Mouse (Mus musculus) bone marrow macrophage, adult 2 months (primary cell): ENCODE results near the gene Sez6l.

Source experiments
- CTCF ChIP-seq: IDR thresholded peaks from 2 replicates; pipeline ENCODE4 v1.5.1; 2012; ENCODE audit warnings: low read depth, mild to moderate bottlenecking, low read length, moderate library complexity
- POLR2A ChIP-seq: IDR thresholded peaks from 2 replicates; pipeline ENCODE4 v1.6.1; 2012; ENCODE audit warnings: mild to moderate bottlenecking, low read depth, low read length, borderline replicate concordance

GRCm38 (mm10) chr5:112482551-112482950, 94.4 kb downstream of the Sez6l start:
- TF ChIP-seq CTCF: no peak
- no peak for TF ChIP-seq POLR2A
